Mouse (Mus musculus): Measurements from ENCODE around the gene Gm20388.

DNA sequence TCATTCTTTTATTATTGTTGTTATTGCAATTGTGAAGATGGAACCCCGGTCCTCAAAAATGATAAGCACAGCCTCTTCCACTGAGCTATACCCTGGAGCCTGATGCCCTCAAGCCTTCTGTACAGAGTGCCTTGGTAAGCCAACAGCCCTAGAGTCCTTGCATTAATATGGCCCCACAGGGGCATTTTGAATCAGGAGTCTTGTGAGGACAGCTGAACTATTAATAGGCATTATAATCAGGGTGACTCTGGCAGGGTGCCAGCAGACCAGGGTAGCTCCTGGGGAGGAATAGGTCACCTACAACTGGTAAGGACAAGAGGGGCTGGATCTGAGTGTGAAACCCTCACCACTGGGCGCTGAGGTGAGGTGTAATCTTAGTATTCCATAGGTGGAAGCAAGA, 679.3 kb downstream of the Gm20388 start:
- no peak for TF ChIP-seq CTCF (IDR thresholded peaks at IDR 0.05; ENCODE audit: low read depth)
- TF ChIP-seq EP300 (IDR thresholded peaks at IDR 0.05; ENCODE audit: low read depth): no peak
